Mouse (Mus musculus) ovary, adult 18-20 months (tissue): ENCODE data around the gene Mdh2.

ENCODE experiments used
- DNase-seq: peaks from one replicate; pipeline ENCODE4 v3.0.0; 2022; ENCODE audit warnings: low spot score, mixed read lengths

Gene Mdh2

DNA sequence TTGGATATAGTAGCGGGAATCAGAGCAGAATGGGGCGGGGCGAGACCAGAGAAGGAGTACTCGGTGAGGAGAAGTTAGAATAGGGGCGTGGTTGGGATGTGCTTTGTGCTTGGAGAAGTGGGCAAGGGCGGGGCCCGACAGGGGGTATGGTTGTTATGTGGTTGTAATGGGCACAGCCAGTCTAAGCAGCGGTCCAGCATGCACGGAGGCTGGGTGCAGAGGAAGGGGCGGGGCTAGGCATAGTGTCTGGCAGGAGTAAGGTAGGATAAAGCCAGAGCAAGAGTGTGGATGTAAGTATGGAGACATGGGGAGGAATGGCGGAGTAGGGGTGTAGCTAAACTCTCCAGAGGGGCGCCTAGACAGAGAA, 57.2 kb downstream of the Mdh2 start:
- no peak for DNase-seq

DNA sequence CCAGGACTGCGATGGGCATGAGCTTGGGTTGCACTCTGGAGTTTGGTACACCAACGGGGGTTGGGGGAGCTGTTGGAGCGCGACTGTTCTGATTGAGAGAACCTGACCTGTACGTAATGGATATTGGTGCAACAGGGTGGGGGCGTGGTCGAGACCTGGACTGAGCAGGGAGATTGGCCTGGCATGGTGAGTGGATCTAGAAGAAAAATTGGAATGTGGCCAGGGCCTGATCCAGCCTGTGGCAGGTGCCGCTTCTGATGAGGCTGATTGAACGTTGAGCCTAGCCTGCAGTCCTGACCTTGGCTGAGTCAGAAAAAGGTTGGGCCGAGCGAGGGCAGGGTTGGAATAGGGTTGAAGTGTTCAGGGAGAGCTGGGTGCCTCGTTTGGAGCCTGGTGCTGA, 57.7 kb downstream of the Mdh2 start:
- no peak for DNase-seq
